Mouse (Mus musculus): ENCODE results near the gene Rnf152. TPM values are rescaled to one million over a fixed set of nuclear protein-coding genes. Genes with fewer than 3 reads are reported as not detected.

The Rnf152 gene
- total RNA-seq, 2 experiments from 2014 or later: 7.6 to 9.4 TPM

- no peak for TF ChIP-seq CTCF (IDR thresholded peaks at IDR 0.05)
- Histone ChIP-seq H3K4me3 (no peak overlapping the region), H3K27ac (no peak overlapping the region)
- intact Hi-C loops (cut with DNase I): no loop called here
- DNase-seq (ENCODE audit: extremely low spot score in 1 of 2, low spot score in 2 of 2): peak; percentile 9 to 17
Measured at GRCm38 (mm10) chr1:105301764-105302163, 54.7 kb downstream of the Rnf152 start.

GRCm38 (mm10) chr1:105291859-105292258 lies 64.7 kb downstream of the Rnf152 start:
- no peak for DNase-seq (ENCODE audit: extremely low spot score in 1 of 2, low spot score in 2 of 2)
- intact Hi-C loops (cut with DNase I): no loop called here
- H3K4me3 ChIP-seq: no peak overlapping the region
- H3K27ac ChIP-seq: no peak overlapping the region
- TF ChIP-seq CTCF (IDR thresholded peaks at IDR 0.05): no peak

- intact Hi-C loops (cut with DNase I): no loop called here
Measured at GRCm38 (mm10) chr1:105287536-105287935, 69.0 kb downstream of the Rnf152 start.

GRCm38 (mm10) chr1:105286906-105287305 lies 69.6 kb downstream of the Rnf152 start:
- TF ChIP-seq CTCF (IDR thresholded peaks at IDR 0.05): no peak
- no peak overlapping the region for H3K4me3 ChIP-seq
- intact Hi-C loops (cut with DNase I): no loop called here
- no peak overlapping the region for H3K27ac ChIP-seq
- DNase-seq (ENCODE audit: extremely low spot score in 1 of 2, low spot score in 2 of 2): no peak

More at GRCm38 (mm10) chr1:105287536-105287935, 69.0 kb downstream of the Rnf152 start:
- no peak overlapping the region for H3K27ac ChIP-seq
- no peak overlapping the region for H3K4me3 ChIP-seq
- no peak for DNase-seq (ENCODE audit: extremely low spot score in 1 of 2, low spot score in 2 of 2)
- TF ChIP-seq CTCF (IDR thresholded peaks at IDR 0.05): no peak

GRCm38 (mm10) chr1:105285001-105285400 lies 71.5 kb downstream of the Rnf152 start:
- intact Hi-C loops (cut with DNase I): no loop called here
- Histone ChIP-seq H3K4me3 (no peak overlapping the region), H3K27ac (no peak overlapping the region)
- no peak for DNase-seq (ENCODE audit: extremely low spot score in 1 of 2, low spot score in 2 of 2)
- no peak for TF ChIP-seq CTCF (IDR thresholded peaks at IDR 0.05)

GRCm38 (mm10) chr1:105284116-105284515 lies 72.4 kb downstream of the Rnf152 start:
- H3K27ac ChIP-seq: no peak overlapping the region

GRCm38 (mm10) chr1:105281277-105281676 lies 75.2 kb downstream of the Rnf152 start:
- Histone ChIP-seq H3K4me3 (no peak overlapping the region), H3K27ac (no peak overlapping the region)
- DNase-seq (ENCODE audit: extremely low spot score in 1 of 2, low spot score in 2 of 2): no peak
- intact Hi-C loops (cut with DNase I): no loop called here
- no peak for TF ChIP-seq CTCF (IDR thresholded peaks at IDR 0.05)

More at GRCm38 (mm10) chr1:105284116-105284515, 72.4 kb downstream of the Rnf152 start:
- no peak overlapping the region for H3K4me3 ChIP-seq
- no peak for TF ChIP-seq CTCF (IDR thresholded peaks at IDR 0.05)
- DNase-seq (ENCODE audit: extremely low spot score in 1 of 2, low spot score in 2 of 2): no peak
- intact Hi-C loops (cut with DNase I): no loop called here

GRCm38 (mm10) chr1:105280160-105280559 lies 76.3 kb downstream of the Rnf152 start:
- H3K27ac ChIP-seq: no peak overlapping the region
- intact Hi-C loops (cut with DNase I): no loop called here
- H3K4me3 ChIP-seq: no peak overlapping the region
- no peak for DNase-seq (ENCODE audit: extremely low spot score in 1 of 2, low spot score in 2 of 2)
- no peak for TF ChIP-seq CTCF (IDR thresholded peaks at IDR 0.05)

GRCm38 (mm10) chr1:105274500-105275194 lies 81.9 kb downstream of the Rnf152 start:
- Histone ChIP-seq H3K4me3 (no peak overlapping the region), H3K27ac (no peak overlapping the region)
- no peak for TF ChIP-seq CTCF (IDR thresholded peaks at IDR 0.05)
- intact Hi-C loops (cut with DNase I): no loop called here
- DNase-seq (ENCODE audit: extremely low spot score in 1 of 2, low spot score in 2 of 2): no peak

GRCm38 (mm10) chr1:105271104-105271503 lies 85.4 kb downstream of the Rnf152 start:
- TF ChIP-seq CTCF (IDR thresholded peaks at IDR 0.05): no peak
- intact Hi-C loops (cut with DNase I): no loop called here
- no peak for DNase-seq (ENCODE audit: extremely low spot score in 1 of 2, low spot score in 2 of 2)
- no peak overlapping the region for H3K27ac ChIP-seq
- H3K4me3 ChIP-seq: no peak overlapping the region

GRCm38 (mm10) chr1:105263283-105264033 lies 93.1 kb downstream of the Rnf152 start:
- Histone ChIP-seq H3K27ac (no peak overlapping the region), H3K4me3 (no peak overlapping the region)
- TF ChIP-seq CTCF (IDR thresholded peaks at IDR 0.05): no peak
- intact Hi-C loops (cut with DNase I): no loop called here
- no peak for DNase-seq (ENCODE audit: extremely low spot score in 1 of 2, low spot score in 2 of 2)

GRCm38 (mm10) chr1:105260200-105260599 lies 96.3 kb downstream of the Rnf152 start:
- no peak for TF ChIP-seq CTCF (IDR thresholded peaks at IDR 0.05)
- intact Hi-C loops (cut with DNase I): no loop called here
- DNase-seq (ENCODE audit: extremely low spot score in 1 of 2, low spot score in 2 of 2): no peak
- H3K4me3 ChIP-seq: no peak overlapping the region
- no peak overlapping the region for H3K27ac ChIP-seq

All from left cerebral cortex, adult 2 months (tissue).